Mouse (Mus musculus): ENCODE measurements around the gene Lamb3. TPM values are rescaled to one million over a fixed set of nuclear protein-coding genes. Genes with fewer than 3 reads are reported as not detected.

Lamb3 gene
- polyA plus RNA-seq (2012; rRNA removed; ENCODE audit: low replicate concordance), result 13.4 and 15.4 TPM in 2 replicates

DNA sequence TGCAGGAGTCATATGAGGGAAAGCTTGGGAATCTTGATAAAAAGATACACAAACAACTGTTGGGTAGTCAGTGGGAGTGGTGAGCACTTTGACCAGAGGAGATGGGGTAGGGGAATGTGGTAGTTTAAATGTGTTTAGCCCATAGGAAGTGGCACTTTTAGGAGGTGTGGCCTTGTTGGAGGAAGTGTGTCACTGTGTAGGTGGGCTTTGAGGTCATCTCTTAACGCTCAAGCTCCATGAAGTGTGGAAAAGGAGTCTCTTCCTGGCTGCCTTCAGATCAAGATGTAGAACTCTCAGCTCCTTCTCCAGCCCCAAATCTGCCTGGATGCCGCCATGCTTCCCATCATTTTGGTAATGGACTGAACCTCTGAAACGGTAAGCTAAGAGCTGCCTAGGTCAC, at the start of gene Lamb3:
Gene Lamb3 (plus strand): TSS at position 197 of the 400 bp plus-strand sequence.

DNA sequence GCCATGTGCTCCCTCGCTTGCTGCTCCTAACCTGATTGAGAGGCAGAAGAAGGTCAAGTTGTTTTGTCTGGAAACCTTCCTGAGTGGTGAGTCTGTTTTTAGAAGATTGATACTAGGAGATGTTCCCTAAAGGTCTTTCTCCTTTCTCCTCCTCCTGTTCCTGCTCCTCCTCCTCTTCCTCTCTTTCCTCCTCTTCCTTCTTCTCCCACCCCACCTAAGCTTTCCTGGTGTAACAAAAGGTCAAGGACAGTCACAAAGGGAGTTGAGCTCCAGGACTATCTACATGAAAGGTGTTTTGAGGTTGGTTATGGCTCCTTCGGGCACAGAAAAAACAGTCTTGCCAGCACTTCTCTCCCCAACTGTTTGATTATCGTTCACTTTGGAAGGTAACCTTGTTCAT, 39.8 kb upstream of the Lamb3 start, which contains the start of gene A130010J15Rik:
Gene A130010J15Rik (plus strand): TSS at position 301 of the 400 bp plus-strand sequence.

DNA sequence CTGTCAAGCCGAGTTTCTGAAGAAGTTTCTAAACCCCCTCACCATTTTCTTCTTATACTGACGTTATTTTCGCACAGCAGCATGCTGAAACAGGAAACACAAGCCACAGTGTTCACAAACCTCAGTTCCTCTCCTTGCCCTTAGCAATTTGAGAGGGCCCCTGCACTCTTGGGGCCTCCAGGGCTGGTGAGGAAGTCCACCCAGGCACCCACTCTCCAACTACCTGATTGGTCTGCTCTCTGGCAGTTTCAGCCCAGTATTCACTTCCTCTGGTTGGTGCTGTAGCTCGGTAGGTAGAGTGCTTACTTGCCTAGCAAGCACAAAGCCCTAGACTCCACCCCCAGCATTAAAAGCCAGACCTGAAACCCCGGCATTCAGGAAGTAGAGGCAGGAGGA, 6.1 kb upstream of the Lamb3 start, which contains the start of gene Traf3ip3:
Gene Traf3ip3 (minus strand): TSS at position 321 of the 396 bp plus-strand sequence.

DNA sequence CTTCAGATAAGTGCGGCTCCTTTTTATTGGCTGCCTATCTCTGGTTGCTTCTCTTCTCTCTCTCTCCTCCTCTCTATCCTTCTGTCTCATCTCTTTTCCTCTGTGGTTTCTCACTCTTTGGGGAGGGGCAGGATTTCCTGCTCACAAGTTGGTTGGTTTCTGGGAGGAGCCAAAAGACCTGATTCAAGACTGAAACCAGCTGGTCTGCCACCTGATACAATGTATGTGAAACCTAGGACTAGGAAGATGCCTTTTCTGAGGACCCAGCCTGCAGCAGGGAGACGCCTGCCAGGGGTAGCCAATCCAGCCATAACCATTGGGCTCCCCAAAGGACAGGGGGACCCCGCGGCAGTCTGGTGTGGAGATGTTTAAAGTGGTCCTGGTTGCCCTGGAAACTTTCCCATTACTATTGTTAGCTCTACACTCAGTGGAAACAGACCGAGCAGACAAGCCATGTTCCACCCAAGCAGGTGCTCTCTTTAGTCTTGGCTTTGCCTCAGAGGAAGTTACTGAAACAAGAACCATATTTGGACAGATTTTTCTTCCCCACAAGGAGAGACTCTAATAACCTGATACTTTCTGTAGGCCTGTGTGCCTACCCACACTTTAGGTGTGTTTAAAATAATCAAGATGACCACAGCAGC, 56.6 kb downstream of the Lamb3 start, which contains the start of gene Hsd11b1:
Gene Hsd11b1 (minus strand): TSS at position 121 of the 644 bp plus-strand sequence.

DNA sequence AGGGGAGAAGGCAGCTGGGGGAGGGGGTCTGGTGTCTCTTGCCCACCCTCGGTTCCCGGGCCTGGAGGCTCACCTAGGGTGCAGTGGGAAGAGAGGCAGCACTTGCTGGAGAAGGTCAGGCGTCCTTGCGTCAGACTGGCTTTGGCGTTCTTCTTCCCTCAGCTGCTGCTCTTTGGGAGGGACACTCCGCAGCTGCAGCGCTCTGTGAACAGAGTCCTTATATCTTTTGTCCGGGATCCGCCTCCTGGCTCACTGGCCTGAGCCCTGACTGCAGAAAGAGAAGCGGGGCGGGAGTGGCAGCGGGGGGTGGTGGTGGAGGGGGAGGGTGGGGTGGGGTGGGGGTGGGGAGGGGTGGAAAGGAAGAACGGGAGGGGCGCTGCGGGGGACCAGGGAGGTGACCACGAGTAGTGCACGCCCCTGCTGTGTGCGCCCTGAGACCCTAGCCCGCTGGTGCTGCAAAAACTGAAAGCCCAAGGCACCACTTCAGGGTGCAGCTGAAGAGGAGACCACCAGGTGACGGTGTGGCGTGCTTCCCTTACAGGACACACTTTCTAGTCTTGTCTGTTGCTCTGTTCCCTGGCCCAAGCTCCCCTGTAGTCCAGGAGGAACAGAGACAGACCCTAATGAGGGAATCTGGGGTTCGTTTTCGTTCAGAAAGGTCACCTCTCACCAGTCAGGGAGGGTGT, 65.6 kb downstream of the Lamb3 start, which contains the start of gene G0s2:
Gene G0s2 (minus strand): TSS at position 302 of the 686 bp plus-strand sequence.

DNA sequence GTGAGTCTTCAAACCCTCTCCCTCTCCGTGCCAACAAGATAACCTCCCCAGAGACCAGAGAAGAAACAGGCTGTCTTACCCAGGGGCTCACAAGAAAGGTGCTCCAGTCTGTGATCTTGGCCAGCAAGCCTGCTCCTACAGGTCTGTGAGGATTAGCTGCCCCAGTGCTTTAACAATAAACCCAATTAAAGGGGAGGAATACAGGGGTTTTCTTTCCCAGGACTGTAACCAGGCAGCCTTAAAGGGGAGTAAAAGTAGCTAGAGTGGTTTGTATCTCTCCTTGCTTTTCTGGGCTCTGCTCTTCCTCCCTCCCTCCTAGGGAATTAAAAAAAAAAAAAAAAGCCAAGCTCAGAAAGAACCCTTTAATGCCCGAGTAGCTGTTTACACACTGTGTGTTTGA, 162.6 kb downstream of the Lamb3 start, which contains the start of gene Camk1g:
Gene Camk1g (minus strand): TSS at position 203 of the 400 bp plus-strand sequence.

Other genes with a start within 250 kb of the Lamb3 start
- 0.11 TPM in 1 of 2 replicates, not detected in the other for gene Syt14, start 171.9 kb upstream of the Lamb3 start, polyA plus RNA-seq (2012; rRNA removed; ENCODE audit: low replicate concordance)
- gene Diexf, start 77.4 kb upstream of the Lamb3 start, polyA plus RNA-seq (2012; rRNA removed; ENCODE audit: low replicate concordance), result 3.5 and 5.8 TPM in 2 replicates
- 108 and 113 TPM in 2 replicates for gene Irf6, start 54.6 kb upstream of the Lamb3 start, polyA plus RNA-seq (2012; rRNA removed; ENCODE audit: low replicate concordance)
- gene A130010J15Rik, start 39.7 kb upstream of the Lamb3 start, polyA plus RNA-seq (2012; rRNA removed; ENCODE audit: low replicate concordance), result 0.99 and 1.5 TPM in 2 replicates
- gene Traf3ip3, start 6.0 kb upstream of the Lamb3 start, polyA plus RNA-seq (2012; rRNA removed; ENCODE audit: low replicate concordance), result 1.1 and 2.0 TPM in 2 replicates
- gene Hsd11b1, start 56.4 kb downstream of the Lamb3 start, polyA plus RNA-seq (2012; rRNA removed; ENCODE audit: low replicate concordance), result 4.6 and 14.5 TPM in 2 replicates
- 25.7 and 44.2 TPM in 2 replicates for gene G0s2, start 65.5 kb downstream of the Lamb3 start, polyA plus RNA-seq (2012; rRNA removed; ENCODE audit: low replicate concordance)
- 0.41 and 0.97 TPM in 2 replicates for gene Camk1g, start 162.6 kb downstream of the Lamb3 start, polyA plus RNA-seq (2012; rRNA removed; ENCODE audit: low replicate concordance)